Mouse (Mus musculus) heart, postnatal 0 days (tissue): ENCODE measurements at regions not wholly inside any gene's neighbourhood (a gene's known extent, or its start where the extent isn't known, plus 50 kb on each side); places are given as distances from the start of the nearest gene placed in this dataset.

ENCODE experiments used
- CTCF ChIP-seq: IDR thresholded peaks from 2 replicates; pipeline ENCODE4 v1.5.1; 2016; ENCODE audit warnings: antibody characterized with exemption, control low read depth, low read depth
- EP300 ChIP-seq: IDR thresholded peaks from 2 replicates; pipeline ENCODE4 v1.6.1; 2016; ENCODE audit warnings: antibody characterized with exemption, low read depth

- TF ChIP-seq EP300 (no peak), CTCF (no peak)
Observed at GRCm38 (mm10) chr6:118250006-118250405, 52.5 kb upstream of the Ret start.
